Mouse (Mus musculus) ES-E14 (cell line): ENCODE measurements at regions not wholly inside any gene's neighbourhood (a gene's known extent, or its start where the extent isn't known, plus 50 kb on each side); places are given as distances from the start of the nearest gene placed in this dataset.

Source experiments
- DNase-seq: peaks from one replicate; pipeline ENCODE4 v3.0.0-alpha.2; 2013; ENCODE audit warnings: low read depth, low spot score
- H3K27ac ChIP-seq: 2 replicates; pipeline ENCODE4 v1.5.1; 2012; ENCODE audit warnings: low read depth, mild to moderate bottlenecking, low read length, moderate library complexity, mixed read lengths; ENCODE audit not compliant: poor library complexity, insufficient read depth, severe bottlenecking
- H3K36me3 ChIP-seq: 2 replicates; pipeline ENCODE4 v1.6.1; 2012; ENCODE audit warnings: mild to moderate bottlenecking, low read length, moderate library complexity, mixed read lengths; ENCODE audit not compliant: control insufficient read depth, poor library complexity, insufficient read depth, severe bottlenecking
- H3K4me1 ChIP-seq, 2 experiments: fragments of 150-350 bp in 1 of 2; sonication (generic) in 1 of 2; 2 replicates each; pipeline ENCODE4 v1.6.1; 2012; ENCODE audit warnings: low read length in 2 of 2, mild to moderate bottlenecking in 1 of 2, mixed read lengths in 1 of 2; ENCODE audit not compliant: control insufficient read depth in 2 of 2, insufficient read depth in 2 of 2, poor library complexity in 1 of 2
- H3K4me3 ChIP-seq, 2 experiments: fragments of 150-350 bp in 1 of 2; sonication (generic) in 1 of 2; 2 replicates each; pipeline ENCODE4 v1.5.1; 2012; ENCODE audit warnings: low read length in 2 of 2, low read depth in 1 of 2, mild to moderate bottlenecking in 1 of 2, mixed read lengths in 1 of 2; ENCODE audit not compliant: insufficient read depth in 1 of 2, poor library complexity in 1 of 2, severe bottlenecking in 1 of 2
- H3K9ac ChIP-seq: 2 replicates; pipeline ENCODE4 v1.6.1; 2012; ENCODE audit warnings: low read depth, mild to moderate bottlenecking, low read length, mixed read lengths; ENCODE audit not compliant: poor library complexity, insufficient read depth, severe bottlenecking
- H3K9me3 ChIP-seq: fragments of 150-350 bp; sonication (generic); 2 replicates; pipeline ENCODE4 v1.6.1; 2012; ENCODE audit warnings: low read depth, mild to moderate bottlenecking, low read length; ENCODE audit not compliant: control insufficient read depth, insufficient read depth
- CHD2 ChIP-seq: IDR thresholded peaks from 2 replicates; pipeline ENCODE4 v1.6.1; 2014; ENCODE audit warnings: mild to moderate bottlenecking, low read depth, low read length, inconsistent platforms
- HCFC1 ChIP-seq: IDR thresholded peaks from 2 replicates; pipeline ENCODE4 v1.6.1; 2012; ENCODE audit warnings: low read length, inconsistent platforms, borderline replicate concordance; ENCODE audit not compliant: insufficient read depth
- MAFK ChIP-seq: IDR thresholded peaks from 2 replicates; pipeline ENCODE4 v1.6.1; 2014; ENCODE audit warnings: mild to moderate bottlenecking, low read depth, low read length, inconsistent platforms; ENCODE audit not compliant: insufficient read depth
- ZC3H11A ChIP-seq: IDR thresholded peaks from 2 replicates; pipeline ENCODE4 v1.6.1; 2012; ENCODE audit warnings: low read depth, mild to moderate bottlenecking, inconsistent platforms, low read length, borderline replicate concordance
- ZNF384 ChIP-seq: IDR thresholded peaks from 2 replicates; pipeline ENCODE4 v1.6.1; 2012; ENCODE audit warnings: low read depth, low read length, inconsistent platforms
- in situ Hi-C, 2 experiments: fragments of 600-800 bp; cut with MboI; formaldehyde crosslinking; loops; one replicate each; pipeline ENCODE4 v1.15.1; 2025; ENCODE audit warnings: low sequenced_read_pairs in 2 of 2, inconsistent platforms in 1 of 2; ENCODE audit not compliant: unreplicated experiment in 2 of 2

DNA sequence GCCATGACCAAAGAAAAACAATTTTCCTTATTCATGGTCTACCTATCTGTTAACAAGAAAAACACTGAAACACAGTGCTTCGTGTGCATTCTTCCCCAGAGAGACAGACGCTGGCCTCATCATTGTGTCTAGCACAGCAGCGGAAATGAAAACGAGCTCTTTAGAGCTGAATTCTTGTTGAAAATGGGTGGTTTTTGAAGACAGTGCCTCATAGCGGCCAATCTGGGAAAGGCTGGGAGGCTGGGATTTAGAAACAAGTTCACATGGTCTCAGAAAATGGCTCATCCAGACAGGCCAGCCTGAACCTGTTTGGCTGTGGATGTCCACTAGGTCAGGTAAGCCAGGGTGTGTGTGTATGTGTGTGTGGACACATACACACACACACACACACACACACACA lies 130.7 kb upstream of the Stx16 start:
- Histone ChIP-seq H3K36me3 (no peaks in the 10 kb centered on the region), H3K9ac (no peak overlapping the region), H3K4me1 (peaks cover 0 to 3% of the 10 kb centered on the region in 2 experiments; a peak in 1 of 4 replicates), H3K9me3 (no peaks in the 10 kb centered on the region), H3K27ac (no peak overlapping the region), H3K4me3 (no peak overlapping the region)
- no peak for TF ChIP-seq CHD2
- peak; percentile 16; the same call in 1 of the 2 replicates for TF ChIP-seq ZC3H11A
- in situ Hi-C loops: no loop called here
- DNase-seq: no peak

DNA sequence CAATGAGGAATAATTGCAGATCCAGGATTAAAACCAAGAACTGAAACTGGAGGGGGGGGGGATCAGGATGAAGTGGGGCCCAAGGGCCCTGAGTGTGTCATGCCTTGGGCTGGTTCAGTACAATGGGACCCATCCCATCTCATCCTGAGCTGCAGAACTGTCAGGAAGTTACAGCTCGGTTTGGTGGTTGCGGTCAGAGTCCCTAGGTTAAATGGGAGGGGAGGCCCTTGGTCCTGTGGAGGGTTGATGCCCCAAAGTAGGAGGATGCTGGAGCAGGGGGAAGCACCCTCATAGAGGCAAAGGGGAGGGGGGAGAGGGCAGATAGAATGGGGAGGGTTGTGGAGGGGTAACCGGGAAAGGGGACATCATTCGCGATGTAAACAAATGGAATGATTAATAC lies 127.5 kb upstream of the Stx16 start:
- Histone ChIP-seq H3K9me3 (no peaks in the 10 kb centered on the region), H3K36me3 (no peaks in the 10 kb centered on the region), H3K4me1 (peaks cover 0 to 3% of the 10 kb centered on the region in 2 experiments; a peak in 1 of 4 replicates), H3K4me3 (no peak overlapping the region), H3K9ac (no peak overlapping the region), H3K27ac (no peak overlapping the region)
- DNase-seq: no peak
- in situ Hi-C loops: no loop called here
- TF ChIP-seq HCFC1 (no peak), ZC3H11A (no peak), MAFK (no peak), CHD2 (no peak), ZNF384 (no peak)

DNA sequence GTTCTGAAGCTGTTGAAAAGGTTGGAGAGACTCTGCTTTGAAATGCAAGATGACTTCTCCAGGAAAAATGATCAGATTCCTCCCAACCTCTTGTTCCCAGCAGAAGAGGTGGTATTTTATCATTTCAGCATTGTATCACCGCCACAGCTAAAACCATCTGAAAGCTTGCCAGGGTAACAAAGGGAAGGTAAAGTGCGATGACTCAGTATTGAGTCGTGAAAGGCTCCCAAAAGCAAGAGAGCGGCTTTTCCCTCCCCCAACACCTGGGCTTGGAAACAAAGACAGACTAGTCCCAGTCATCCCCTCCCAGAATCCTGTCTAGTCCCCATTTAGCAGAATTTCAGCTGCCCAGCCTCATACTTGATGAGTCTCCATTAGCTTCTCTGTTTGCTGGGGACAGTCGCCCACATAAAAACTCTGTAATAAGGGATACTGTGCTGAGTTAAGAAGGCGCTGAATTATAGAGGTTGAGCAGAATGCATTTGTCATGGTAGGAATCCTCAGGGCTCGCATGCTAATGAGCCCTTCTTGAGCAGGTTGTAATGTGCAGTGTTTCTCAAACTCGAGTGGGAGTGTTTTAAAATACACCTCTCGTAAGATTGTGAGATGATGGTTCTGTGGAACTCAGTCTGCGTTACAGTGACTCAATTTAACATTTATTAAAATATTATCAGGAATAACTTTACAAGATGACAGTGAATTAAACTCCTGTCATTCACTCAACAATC lies 125.8 kb upstream of the Stx16 start:
- Histone ChIP-seq H3K27ac (no peak overlapping the region), H3K4me3 (no peak overlapping the region), H3K36me3 (no peaks in the 10 kb centered on the region), H3K9ac (no peak overlapping the region), H3K9me3 (no peaks in the 10 kb centered on the region), H3K4me1 (peaks cover 0 to 3% of the 10 kb centered on the region in 2 experiments; a peak in 1 of 4 replicates)
- DNase-seq: peak; percentile 16
- TF ChIP-seq HCFC1 (no peak), ZNF384 (no peak), ZC3H11A (no peak), CHD2 (no peak)
- in situ Hi-C loops: no loop called here

DNA sequence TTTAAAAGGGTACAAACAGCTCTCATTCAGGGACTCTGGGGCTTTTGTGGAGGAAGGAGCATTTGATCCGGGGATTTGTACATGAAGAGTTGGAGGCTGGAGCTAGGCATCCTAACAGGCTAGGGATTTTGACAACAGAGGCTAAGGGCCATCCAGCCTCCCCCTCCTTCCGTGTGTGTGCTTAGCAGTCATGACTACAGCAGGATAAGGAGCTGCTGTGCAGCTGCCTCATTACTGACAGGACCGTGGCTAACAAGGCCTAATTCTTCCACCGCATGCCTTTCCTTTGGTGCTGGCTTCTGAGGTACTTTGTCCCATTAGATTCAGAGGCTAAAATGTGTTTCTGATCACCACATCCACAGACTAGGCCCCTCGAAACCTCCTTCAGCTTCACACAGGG lies 110.0 kb upstream of the Stx16 start:
- H3K9ac ChIP-seq: no peak overlapping the region
- no peaks in the 10 kb centered on the region for H3K36me3 ChIP-seq
- in situ Hi-C loops: no loop called here
- TF ChIP-seq CHD2 (no peak), ZC3H11A (no peak), MAFK (no peak), HCFC1 (no peak)
- H3K27ac ChIP-seq: no peak overlapping the region
- peaks cover 0 to 2% of the 10 kb centered on the region in 2 experiments; a peak in 1 of 4 replicates for H3K4me1 ChIP-seq
- no peaks in the 10 kb centered on the region for H3K9me3 ChIP-seq
- no peak overlapping the region for H3K4me3 ChIP-seq
- no peak for DNase-seq

DNA sequence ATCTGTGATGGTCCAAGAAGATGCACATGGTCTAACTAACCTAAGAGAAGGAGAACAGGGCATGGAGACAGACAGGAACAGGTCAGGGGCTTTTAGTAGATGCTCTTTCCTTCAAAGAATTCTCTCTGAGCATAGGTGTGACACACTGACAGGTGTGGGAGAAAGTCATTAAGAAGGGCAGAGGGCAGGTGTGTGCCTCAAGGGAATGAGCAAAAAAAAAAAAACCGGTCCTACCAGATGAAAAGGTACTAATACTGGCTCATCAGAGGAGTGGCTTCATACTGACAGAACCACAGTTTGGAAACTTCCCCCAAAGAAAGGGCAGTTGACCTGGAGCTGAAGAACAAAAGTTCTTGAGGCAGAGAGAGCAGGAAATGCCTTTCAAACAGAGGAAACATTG lies 105.3 kb upstream of the Stx16 start:
- Histone ChIP-seq H3K36me3 (no peaks in the 10 kb centered on the region), H3K9me3 (no peaks in the 10 kb centered on the region), H3K9ac (no peak overlapping the region), H3K27ac (no peak overlapping the region), H3K4me3 (no peak overlapping the region), H3K4me1 (peaks cover 0 to 2% of the 10 kb centered on the region in 2 experiments; a peak in 1 of 4 replicates)
- in situ Hi-C loops: no loop called here
- TF ChIP-seq MAFK: no peak
- TF ChIP-seq HCFC1: no peak
- TF ChIP-seq CHD2: no peak
- no peak for TF ChIP-seq ZNF384
- no peak for TF ChIP-seq ZC3H11A
- no peak for DNase-seq
